Mouse (Mus musculus) hindbrain, embryonic 16.5 days (tissue): ENCODE data around the gene Tnfsf9. TPM values are rescaled to one million over a fixed set of nuclear protein-coding genes. Genes with fewer than 3 reads are reported as not detected.

Experiments used
- ATAC-seq: fragments of 200-750 bp; cut with Nextera tagmentation; 2 replicates; pipeline ENCODE4 v1.8.0; 2017; ENCODE audit warnings: moderate TSS enrichment, moderate library complexity
- H3K27ac ChIP-seq: fragments of 300-500 bp; sonication (generic); 2 replicates; pipeline ENCODE4 v1.5.1; 2014; ENCODE audit warnings: low read depth, mild to moderate bottlenecking, control low read depth, low read length, moderate library complexity
- H3K27me3 ChIP-seq: fragments of 300-500 bp; sonication (generic); replicated peaks from 2 replicates; pipeline ENCODE4 v1.6.1; 2014; ENCODE audit warnings: low read length; ENCODE audit not compliant: control insufficient read depth, insufficient read depth
- H3K36me3 ChIP-seq: fragments of 300-500 bp; sonication (generic); 2 replicates; pipeline ENCODE4 v1.6.1; 2014; ENCODE audit warnings: mild to moderate bottlenecking, low read length, moderate library complexity, mixed read lengths; ENCODE audit not compliant: control insufficient read depth, insufficient read depth
- H3K4me1 ChIP-seq: fragments of 300-500 bp; sonication (generic); 2 replicates; pipeline ENCODE4 v1.6.1; 2014; ENCODE audit warnings: low read depth, low read length; ENCODE audit not compliant: control insufficient read depth, insufficient read depth
- H3K4me2 ChIP-seq: fragments of 300-500 bp; sonication (generic); 2 replicates; pipeline ENCODE4 v1.6.1; 2014; ENCODE audit warnings: mild to moderate bottlenecking, low read length, control low read depth, moderate library complexity
- H3K4me3 ChIP-seq: fragments of 300-500 bp; sonication (generic); 2 replicates; pipeline ENCODE4 v1.5.1; 2014; ENCODE audit warnings: mild to moderate bottlenecking, low read length, control low read depth, moderate library complexity
- H3K9ac ChIP-seq: fragments of 300-500 bp; sonication (generic); 2 replicates; pipeline ENCODE4 v1.6.1; 2014; ENCODE audit warnings: low read depth, mild to moderate bottlenecking, control low read depth, low read length, moderate library complexity
- H3K9me3 ChIP-seq: fragments of 300-500 bp; sonication (generic); 2 replicates; pipeline ENCODE4 v1.6.1; 2014; ENCODE audit warnings: mild to moderate bottlenecking, low read length, moderate library complexity; ENCODE audit not compliant: control insufficient read depth
- WGBS: fragments of 180-500 bp; shearing (Covaris S2); extraction: QIAGEN DNeasy Blood & Tissue Kit; methylation state at CpG from one replicate; pipeline ENCODE4 v1.1.7; 2014; 5-methylcytosine and 5-hydroxymethylcytosine counted together
- polyA plus RNA-seq: library from polyadenylated mRNA; unstranded; fragments of >200 nt; fragmentation: Nextera tagmentation; extraction: Ambion mirVana; gene quantifications from 2 replicates; pipeline ENCODE4 v1.2.1, GENCODE M21; 2015

Tnfsf9 gene
- polyA plus RNA-seq, 1 experiment from 2014 or later = 9.3 TPM

- Histone ChIP-seq H3K9me3 (no peaks in the 10 kb centered on the region), H3K9ac (no peak overlapping the region), H3K27ac (no peak overlapping the region), H3K4me2 (no peak overlapping the region), H3K4me3 (no peak overlapping the region), H3K27me3 (no peaks in the 10 kb centered on the region), H3K4me1 (no peaks in the 10 kb centered on the region), H3K36me3 (no peaks in the 10 kb centered on the region)
- WGBS = 82% methylated on average over 4 of the region's 4 CpGs
- ATAC-seq = no peak
Observed at GRCm38 (mm10) chr17:57138676-57139075, 33.6 kb downstream of the Tnfsf9 start.

DNA sequence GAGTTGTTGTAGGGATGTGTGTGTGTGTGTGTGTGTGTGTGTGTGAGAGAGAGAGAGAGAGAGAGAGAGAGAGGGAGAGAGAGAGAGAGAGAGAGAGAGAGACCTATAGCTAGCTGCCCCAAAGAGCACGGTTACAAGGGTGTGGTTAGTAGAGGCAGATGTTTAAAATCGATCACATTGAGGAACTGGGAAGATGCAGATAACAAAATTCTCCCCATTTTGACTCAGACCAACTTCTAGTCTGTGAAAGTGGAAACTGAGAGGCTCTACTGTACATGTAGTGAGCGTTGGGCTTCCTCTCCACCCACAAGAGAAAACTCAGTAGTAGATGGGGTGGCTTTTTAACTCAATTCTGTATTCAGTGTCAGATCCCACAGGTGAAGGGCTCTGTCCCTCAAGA, 34.6 kb downstream of the Tnfsf9 start:
- Histone ChIP-seq H3K4me2 (no peak overlapping the region), H3K27me3 (no peaks in the 10 kb centered on the region), H3K36me3 (no peaks in the 10 kb centered on the region), H3K4me3 (no peak overlapping the region), H3K4me1 (no peaks in the 10 kb centered on the region), H3K9me3 (no peaks in the 10 kb centered on the region), H3K27ac (no peak overlapping the region), H3K9ac (no peak overlapping the region)
- no peak for ATAC-seq
- WGBS = 91% methylated on average over 3 of the region's 3 CpGs

DNA sequence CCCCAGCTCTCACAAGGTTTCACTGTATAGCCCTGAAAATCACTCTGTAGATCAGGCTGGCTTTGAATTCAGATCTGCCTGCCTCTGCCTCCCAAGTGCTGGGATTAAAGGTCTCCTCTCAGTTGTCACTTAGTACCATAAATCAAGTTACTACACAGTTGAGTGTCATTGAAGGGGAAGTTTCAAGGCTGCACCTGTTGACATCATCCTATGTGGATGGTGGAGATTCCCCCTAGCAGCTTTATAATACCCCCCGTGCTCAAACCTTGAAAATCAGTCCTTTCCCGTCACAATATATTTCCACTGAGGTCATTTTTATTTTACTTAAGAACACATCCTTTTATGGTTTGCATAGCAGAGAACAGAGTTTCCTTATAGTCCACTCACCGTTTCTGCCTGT, 38.6 kb downstream of the Tnfsf9 start:
- Histone ChIP-seq H3K27ac (no peak overlapping the region), H3K4me3 (no peak overlapping the region), H3K36me3 (no peaks in the 10 kb centered on the region), H3K27me3 (peaks cover 8% of the 10 kb centered on the region), H3K4me1 (no peaks in the 10 kb centered on the region; the same call in 1 of the 2 replicates), H3K4me2 (no peak overlapping the region), H3K9ac (no peak overlapping the region), H3K9me3 (no peaks in the 10 kb centered on the region)
- no peak for ATAC-seq
- WGBS = 88% methylated on average over 3 of the region's 3 CpGs

GRCm38 (mm10) chr17:57145115-57145514, 40.0 kb downstream of the Tnfsf9 start:
- Histone ChIP-seq H3K36me3 (no peaks in the 10 kb centered on the region), H3K27ac (no peak overlapping the region), H3K4me1 (peaks cover 8% of the 10 kb centered on the region; the same call in 1 of the 2 replicates), H3K9ac (no peak overlapping the region), H3K27me3 (peaks cover 8% of the 10 kb centered on the region), H3K4me2 (no peak overlapping the region), H3K4me3 (no peak overlapping the region), H3K9me3 (no peaks in the 10 kb centered on the region)
- WGBS = 65% methylated on average over 1 of the region's 1 CpGs
- ATAC-seq = no peak

GRCm38 (mm10) chr17:57148343-57148742, 43.2 kb downstream of the Tnfsf9 start:
- 64% methylated on average over 4 of the region's 4 CpGs for WGBS
- no peak overlapping the region for H3K27ac ChIP-seq
- H3K27me3 ChIP-seq = peaks cover 10% of the 10 kb centered on the region
- peaks cover 8% of the 10 kb centered on the region; the same call in 1 of the 2 replicates for H3K4me1 ChIP-seq
- H3K36me3 ChIP-seq = no peaks in the 10 kb centered on the region
- no peak overlapping the region for H3K4me2 ChIP-seq
- H3K4me3 ChIP-seq = no peak overlapping the region
- H3K9me3 ChIP-seq = no peaks in the 10 kb centered on the region
- ATAC-seq = no peak
- no peak overlapping the region for H3K9ac ChIP-seq

DNA sequence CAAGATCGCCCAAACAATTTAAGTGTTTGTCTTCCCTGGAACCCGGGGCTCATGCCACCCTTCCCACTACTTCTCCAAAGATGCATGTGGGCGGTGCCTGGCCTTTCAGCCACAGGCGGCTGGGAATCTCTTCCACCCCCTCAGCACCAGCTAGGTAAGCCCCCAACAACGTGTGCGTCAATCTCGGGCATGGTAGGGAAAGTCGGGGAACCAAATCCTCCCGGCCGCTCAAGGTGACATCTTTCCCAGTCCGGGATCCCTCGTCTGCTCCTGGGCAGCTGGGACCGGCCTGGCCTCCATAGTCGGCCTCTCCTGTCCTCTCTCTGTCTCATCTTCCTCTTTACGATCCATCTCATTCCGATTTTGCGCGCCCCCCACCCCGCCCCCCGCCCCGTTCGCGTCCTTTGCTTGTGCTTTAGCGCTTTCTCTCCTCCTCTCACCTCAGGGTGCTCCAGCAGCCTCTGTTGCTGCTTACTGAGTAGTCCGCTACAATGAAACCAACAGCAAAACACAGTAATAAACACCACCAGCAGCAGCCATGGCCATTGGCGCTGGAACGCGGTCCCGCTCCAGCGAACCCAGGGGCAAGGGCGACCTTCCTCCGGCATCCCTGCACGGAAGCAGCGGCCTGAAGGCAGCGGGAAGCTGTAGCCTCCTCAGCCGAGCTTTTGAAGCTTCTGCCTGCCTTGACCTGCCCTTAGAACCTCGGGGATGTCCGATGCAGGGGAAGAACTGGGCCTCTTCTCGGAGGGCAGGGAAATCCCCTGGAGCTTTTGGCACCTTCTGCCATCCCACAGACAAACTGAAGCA, 44.1 kb downstream of the Tnfsf9 start, which contains the start of gene Cd70:
Cd70 (minus strand) TSS at position 784 of the 810 bp plus-strand sequence.
- Histone ChIP-seq H3K9me3 (no peaks in the 10 kb centered on the region), H3K27ac (no peak within 1 kb of the TSS), H3K27me3 (peaks cover 10% of the 10 kb centered on the region), H3K4me2 (peak within 1 kb of the TSS; percentile 74), H3K4me1 (peaks cover 8% of the 10 kb centered on the region; the same call in 1 of the 2 replicates), H3K9ac (peak within 1 kb of the TSS; percentile 63), H3K4me3 (peak within 1 kb of the TSS; percentile 40), H3K36me3 (no peaks in the 10 kb centered on the region)
- WGBS = 3% methylated on average over 39 of the region's 39 CpGs
- ATAC-seq = peak; percentile 73

DNA sequence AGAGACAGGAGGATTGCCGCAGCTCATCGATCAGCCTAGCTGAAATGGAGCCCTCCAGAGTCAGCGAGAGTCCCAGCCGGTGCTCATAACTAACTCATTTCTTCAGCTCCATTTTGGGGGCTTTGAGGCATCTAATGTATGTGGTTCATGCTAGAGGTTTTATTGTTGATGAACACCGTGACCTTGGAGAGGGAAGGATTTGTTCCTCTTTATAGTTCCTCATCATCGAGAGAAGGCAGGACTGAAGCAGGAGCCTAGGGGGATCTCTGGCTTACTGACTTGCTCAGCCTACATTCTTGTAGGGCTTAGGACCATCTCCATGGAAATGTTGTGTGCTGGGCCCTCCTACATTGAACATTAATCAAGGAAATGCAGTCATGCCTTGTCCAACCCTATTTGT, 47.9 kb downstream of the Tnfsf9 start:
- peaks cover 7% of the 10 kb centered on the region for H3K27me3 ChIP-seq
- no peak overlapping the region for H3K4me3 ChIP-seq
- H3K9ac ChIP-seq = no peak overlapping the region
- 69% methylated on average over 6 of the region's 6 CpGs for WGBS
- H3K9me3 ChIP-seq = no peaks in the 10 kb centered on the region
- H3K4me2 ChIP-seq = no peak overlapping the region
- no peak for ATAC-seq
- H3K4me1 ChIP-seq = peaks cover 8% of the 10 kb centered on the region; the same call in 1 of the 2 replicates
- H3K36me3 ChIP-seq = no peaks in the 10 kb centered on the region
- no peak overlapping the region for H3K27ac ChIP-seq

- Histone ChIP-seq H3K4me1 (peaks cover 8% of the 10 kb centered on the region; the same call in 1 of the 2 replicates), H3K27me3 (0 out of 2 replicates have a peak, but pooled peaks cover 2% of the 10 kb centered on the region), H3K9me3 (no peaks in the 10 kb centered on the region), H3K4me3 (no peak overlapping the region), H3K27ac (no peak overlapping the region), H3K36me3 (no peaks in the 10 kb centered on the region), H3K9ac (no peak overlapping the region), H3K4me2 (no peak overlapping the region)
- ATAC-seq = no peak
- WGBS = 80% methylated on average over 4 of the region's 4 CpGs
Observed at GRCm38 (mm10) chr17:57153787-57154186, 48.7 kb downstream of the Tnfsf9 start.
